Mouse (Mus musculus) T-helper 17 cell (primary cell): ENCODE measurements around the gene Tex13c3.
"Not testable (repeated sequence)": the region's sequence is repeated elsewhere in the genome, so short reads cannot be mapped to it uniquely, and the experiment has no call there.

Experiments used
- in situ Hi-C, 2 experiments: fragments of 300-600 bp; cut with MboI, MseI; formaldehyde crosslinking; loops; 1 replicate in 1 of 2; 2 replicates in 1 of 2; pipeline ENCODE4 v1.15.1; 2025; ENCODE audit warnings: high pct_unique_total_duplicates in 2 of 2

Tex13c3 gene

DNA sequence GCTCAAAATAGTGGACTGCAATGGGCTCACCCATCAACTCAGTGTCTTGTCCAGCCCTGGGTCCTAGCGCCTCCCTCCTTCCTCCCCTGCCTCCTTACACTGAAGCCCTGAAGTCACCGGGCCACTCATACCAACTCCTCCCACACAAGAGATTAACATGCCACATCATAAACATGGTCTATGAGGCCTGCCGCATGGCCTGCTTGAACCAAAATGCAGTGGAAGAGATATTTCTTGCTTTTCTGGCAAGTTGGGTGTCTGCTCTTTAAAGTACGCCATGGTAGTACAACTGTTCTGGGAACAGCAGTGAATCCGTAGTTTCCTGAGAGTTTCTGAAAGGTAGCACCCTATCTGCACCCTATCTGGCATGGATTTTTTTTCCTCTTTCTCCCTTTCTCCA lies at the start of gene Tex13c3:
Gene Tex13c3 (minus strand): TSS at position 101 of the 400 bp plus-strand sequence.
- in situ Hi-C loops, result not testable (repeated sequence)

- in situ Hi-C loops, result no loop called here
These were observed 8.6 kb upstream of the Tex13c3 start for GRCm38 (mm10) chrX:19489731-19490130.
